Mouse (Mus musculus): ENCODE results near the gene Dolk. TPM values are rescaled to one million over a fixed set of nuclear protein-coding genes. Genes with fewer than 3 reads are reported as not detected.

Dolk gene
- polyA plus RNA-seq, 1 experiment = 22.1 TPM

- Histone ChIP-seq H3K4me3 (ENCODE audit: control insufficient read depth, insufficient read depth, low read length) (no peak overlapping the region), H3K36me3 (ENCODE audit: control insufficient read depth, insufficient read depth, low read length) (peaks cover 31% of the 10 kb centered on the region), H3K27ac (ENCODE audit: control insufficient read depth, insufficient read depth, low read length) (no peak overlapping the region), H3K4me1 (replicated peaks; ENCODE audit: control insufficient read depth, insufficient read depth, low read length) (no peaks in the 10 kb centered on the region), H3K27me3 (ENCODE audit: control insufficient read depth, insufficient read depth, low read length) (no peaks in the 10 kb centered on the region)
- DNase-seq = no peak
- WGBS = 78% methylated on average over 3 of the region's 3 CpGs
- no peak for TF ChIP-seq CTCF (IDR thresholded peaks at IDR 0.05; ENCODE audit: borderline replicate concordance, control insufficient read depth, extremely low read depth, insufficient read depth, low read length, poor library complexity)
- TF ChIP-seq POLR2A (IDR thresholded peaks at IDR 0.05; ENCODE audit: control insufficient read depth, extremely low read depth, insufficient read depth, low read length, poor library complexity) = no peak
Observed at GRCm38 (mm10) chr2:30299525-30299924, 13.4 kb upstream of the Dolk start.

- TF ChIP-seq POLR2A (IDR thresholded peaks at IDR 0.05; ENCODE audit: control insufficient read depth, extremely low read depth, insufficient read depth, low read length, poor library complexity) (no peak), CTCF (IDR thresholded peaks at IDR 0.05; ENCODE audit: borderline replicate concordance, control insufficient read depth, extremely low read depth, insufficient read depth, low read length, poor library complexity) (no peak)
- Histone ChIP-seq H3K27me3 (ENCODE audit: control insufficient read depth, insufficient read depth, low read length) (no peaks in the 10 kb centered on the region), H3K27ac (ENCODE audit: control insufficient read depth, insufficient read depth, low read length) (no peak overlapping the region), H3K4me3 (ENCODE audit: control insufficient read depth, insufficient read depth, low read length) (peak overlapping the region; percentile 80), H3K4me1 (replicated peaks; ENCODE audit: control insufficient read depth, insufficient read depth, low read length) (peaks cover 17% of the 10 kb centered on the region), H3K36me3 (ENCODE audit: control insufficient read depth, insufficient read depth, low read length) (no peaks in the 10 kb centered on the region)
- peak; percentile 32 for DNase-seq
- under 1% methylated on average over 10 of the region's 10 CpGs for WGBS
Observed at GRCm38 (mm10) chr2:30287027-30287373, 866 bp upstream of the Dolk start.

GRCm38 (mm10) chr2:30285416-30286181, 535 bp downstream of the Dolk start:
- no peak for DNase-seq
- WGBS = 17% methylated on average over 38 of the region's 38 CpGs

GRCm38 (mm10) chr2:30285004-30285403, 1.1 kb downstream of the Dolk start:
- DNase-seq = no peak
- Histone ChIP-seq H3K4me1 (replicated peaks; ENCODE audit: control insufficient read depth, insufficient read depth, low read length) (peaks cover 17% of the 10 kb centered on the region), H3K36me3 (ENCODE audit: control insufficient read depth, insufficient read depth, low read length) (no peaks in the 10 kb centered on the region), H3K4me3 (ENCODE audit: control insufficient read depth, insufficient read depth, low read length) (no peak overlapping the region; the same call in 1 of the 2 replicates), H3K27ac (ENCODE audit: control insufficient read depth, insufficient read depth, low read length) (no peak overlapping the region), H3K27me3 (ENCODE audit: control insufficient read depth, insufficient read depth, low read length) (no peaks in the 10 kb centered on the region)
- WGBS = 87% methylated on average over 5 of the region's 5 CpGs
- TF ChIP-seq POLR2A (IDR thresholded peaks at IDR 0.05; ENCODE audit: control insufficient read depth, extremely low read depth, insufficient read depth, low read length, poor library complexity) = no peak
- no peak for TF ChIP-seq CTCF (IDR thresholded peaks at IDR 0.05; ENCODE audit: borderline replicate concordance, control insufficient read depth, extremely low read depth, insufficient read depth, low read length, poor library complexity)

More at GRCm38 (mm10) chr2:30285416-30286181, 535 bp downstream of the Dolk start:
- Histone ChIP-seq H3K36me3 (ENCODE audit: control insufficient read depth, insufficient read depth, low read length) (no peaks in the 10 kb centered on the region), H3K27ac (ENCODE audit: control insufficient read depth, insufficient read depth, low read length) (no peak overlapping the region), H3K4me1 (replicated peaks; ENCODE audit: control insufficient read depth, insufficient read depth, low read length) (peaks cover 17% of the 10 kb centered on the region), H3K4me3 (ENCODE audit: control insufficient read depth, insufficient read depth, low read length) (peak overlapping the region; percentile 80), H3K27me3 (ENCODE audit: control insufficient read depth, insufficient read depth, low read length) (no peaks in the 10 kb centered on the region)
- TF ChIP-seq POLR2A (IDR thresholded peaks at IDR 0.05; ENCODE audit: control insufficient read depth, extremely low read depth, insufficient read depth, low read length, poor library complexity) = no peak
- no peak for TF ChIP-seq CTCF (IDR thresholded peaks at IDR 0.05; ENCODE audit: borderline replicate concordance, control insufficient read depth, extremely low read depth, insufficient read depth, low read length, poor library complexity)

- Histone ChIP-seq H3K27me3 (ENCODE audit: control insufficient read depth, insufficient read depth, low read length) (no peaks in the 10 kb centered on the region), H3K4me1 (replicated peaks; ENCODE audit: control insufficient read depth, insufficient read depth, low read length) (peaks cover 17% of the 10 kb centered on the region), H3K4me3 (ENCODE audit: control insufficient read depth, insufficient read depth, low read length) (no peak overlapping the region), H3K27ac (ENCODE audit: control insufficient read depth, insufficient read depth, low read length) (no peak overlapping the region), H3K36me3 (ENCODE audit: control insufficient read depth, insufficient read depth, low read length) (no peaks in the 10 kb centered on the region)
- TF ChIP-seq POLR2A (IDR thresholded peaks at IDR 0.05; ENCODE audit: control insufficient read depth, extremely low read depth, insufficient read depth, low read length, poor library complexity) (no peak), CTCF (IDR thresholded peaks at IDR 0.05; ENCODE audit: borderline replicate concordance, control insufficient read depth, extremely low read depth, insufficient read depth, low read length, poor library complexity) (no peak)
- no peak for DNase-seq
- 96% methylated on average over 2 of the region's 2 CpGs for WGBS
Observed at GRCm38 (mm10) chr2:30283193-30283592, 2.9 kb downstream of the Dolk start.

GRCm38 (mm10) chr2:30281651-30282050, 4.5 kb downstream of the Dolk start:
- Histone ChIP-seq H3K4me1 (replicated peaks; ENCODE audit: control insufficient read depth, insufficient read depth, low read length) (peaks cover 11% of the 10 kb centered on the region), H3K27me3 (ENCODE audit: control insufficient read depth, insufficient read depth, low read length) (no peaks in the 10 kb centered on the region), H3K4me3 (ENCODE audit: control insufficient read depth, insufficient read depth, low read length) (no peak overlapping the region), H3K27ac (ENCODE audit: control insufficient read depth, insufficient read depth, low read length) (no peak overlapping the region), H3K36me3 (ENCODE audit: control insufficient read depth, insufficient read depth, low read length) (no peaks in the 10 kb centered on the region)
- 91% methylated on average over 3 of the region's 3 CpGs for WGBS
- no peak for TF ChIP-seq CTCF (IDR thresholded peaks at IDR 0.05; ENCODE audit: borderline replicate concordance, control insufficient read depth, extremely low read depth, insufficient read depth, low read length, poor library complexity)
- TF ChIP-seq POLR2A (IDR thresholded peaks at IDR 0.05; ENCODE audit: control insufficient read depth, extremely low read depth, insufficient read depth, low read length, poor library complexity) = no peak
- DNase-seq = no peak
